Mouse (Mus musculus) forelimb bud, embryonic 11.5 days (tissue): ENCODE measurements around the gene Eif4e.

Experiments
- DNase-seq: peaks from one replicate; pipeline ENCODE4 v3.0.0-alpha.2; 2012; ENCODE audit warnings: low read depth, low spot score

Eif4e gene

GRCm38 (mm10) chr3:138586213-138586612, 60.2 kb downstream of the Eif4e start:
- DNase-seq, result no peak

- DNase-seq, result no peak
Measured at GRCm38 (mm10) chr3:138587137-138587536, 61.2 kb downstream of the Eif4e start.

GRCm38 (mm10) chr3:138588001-138588400, 62.0 kb downstream of the Eif4e start:
- no peak for DNase-seq

GRCm38 (mm10) chr3:138591002-138591401, 65.0 kb downstream of the Eif4e start:
- no peak for DNase-seq

GRCm38 (mm10) chr3:138591806-138592365, 65.9 kb downstream of the Eif4e start:
- DNase-seq, result no peak

GRCm38 (mm10) chr3:138593131-138593530, 67.2 kb downstream of the Eif4e start:
- DNase-seq, result no peak

GRCm38 (mm10) chr3:138593911-138594310, 67.9 kb downstream of the Eif4e start:
- DNase-seq, result no peak

- no peak for DNase-seq
Measured at GRCm38 (mm10) chr3:138601076-138601475, 75.1 kb downstream of the Eif4e start.

GRCm38 (mm10) chr3:138605132-138605531, 79.2 kb downstream of the Eif4e start:
- DNase-seq, result no peak

GRCm38 (mm10) chr3:138608665-138609064, 82.7 kb downstream of the Eif4e start:
- no peak for DNase-seq
